Mouse (Mus musculus) erythroblast, embryonic 14.5 days (primary cell): Measurements from ENCODE around the gene Sez6.

Source experiments
- GATA1 ChIP-seq: IDR thresholded peaks from 2 replicates; pipeline ENCODE4 v1.6.1; 2012; ENCODE audit warnings: low read length, inconsistent platforms, mixed read lengths
- TAL1 ChIP-seq: IDR thresholded peaks from 3 replicates; pipeline ENCODE4 v1.6.1; 2012; ENCODE audit warnings: low read length, inconsistent platforms, mixed read lengths

- TF ChIP-seq TAL1 (no peak), GATA1 (no peak)
These were observed 1.2 kb downstream of the Sez6 start for GRCm38 (mm10) chr11:77931541-77932433.
